Mouse (Mus musculus) liver, embryonic 14.5 days (tissue): ENCODE results near the gene Clps.

Source experiments
- CTCF ChIP-seq: IDR thresholded peaks from 2 replicates; pipeline ENCODE4 v1.5.1; 2016; ENCODE audit warnings: antibody characterized with exemption, low read depth, control low read depth
- EP300 ChIP-seq: IDR thresholded peaks from 2 replicates; pipeline ENCODE4 v1.6.1; 2016; ENCODE audit warnings: antibody characterized with exemption, low read depth

- no peak for TF ChIP-seq CTCF
- TF ChIP-seq EP300, result no peak
Measured at GRCm38 (mm10) chr17:28593965-28594364, 33.4 kb upstream of the Clps start.
